Mouse (Mus musculus): ENCODE measurements around the gene Tmeff2. TPM values are rescaled to one million over a fixed set of nuclear protein-coding genes. Genes with fewer than 3 reads are reported as not detected.

The Tmeff2 gene
- polyA plus RNA-seq, 1 experiment from 2014 or later = 2.7 TPM

DNA sequence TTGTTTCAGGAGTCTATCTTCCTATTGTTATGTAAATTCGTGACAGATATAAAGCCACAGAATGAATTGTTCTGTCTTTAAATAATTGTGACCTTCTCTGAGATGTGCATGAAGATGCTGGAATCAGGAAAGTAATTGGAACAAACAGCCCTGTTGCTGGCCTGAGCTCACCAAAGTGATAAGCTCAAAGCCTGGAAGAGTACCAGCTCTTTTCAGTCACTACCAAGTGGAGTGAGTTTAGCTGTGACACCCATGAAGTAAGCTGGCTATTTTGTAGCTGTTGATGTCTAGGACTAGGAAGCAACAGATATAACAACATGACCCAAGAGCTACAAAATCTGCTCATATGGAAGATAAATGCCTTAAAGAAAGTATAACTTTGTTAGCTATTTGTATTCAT lies 249.4 kb downstream of the Tmeff2 start:
- H3K9me3 ChIP-seq (ENCODE audit: low read depth, low read length) = no peaks in the 10 kb centered on the region
- H3K4me3 ChIP-seq (ENCODE audit: low read depth, low read length) = no peak overlapping the region
- H3K9ac ChIP-seq = no peak overlapping the region
- no peaks in the 10 kb centered on the region; the same call in 1 of the 2 replicates for H3K4me1 ChIP-seq (ENCODE audit: insufficient read depth)
- H3K27me3 ChIP-seq (ENCODE audit: insufficient read depth, low read length) = no peaks in the 10 kb centered on the region
- DNase-seq (peak; percentile 34), ATAC-seq (ENCODE audit: insufficient read depth) (no peak; the same call in 1 of the 2 replicates)
- no peak for TF ChIP-seq CTCF (IDR thresholded peaks at IDR 0.05; ENCODE audit: low read depth)
- H3K27ac ChIP-seq (ENCODE audit: low read depth) = no peak overlapping the region
- H3K36me3 ChIP-seq (ENCODE audit: insufficient read depth) = no peaks in the 10 kb centered on the region
- H3K4me2 ChIP-seq = no peak overlapping the region
- WGBS = 70% methylated on average over 1 of the region's 1 CpGs

DNA sequence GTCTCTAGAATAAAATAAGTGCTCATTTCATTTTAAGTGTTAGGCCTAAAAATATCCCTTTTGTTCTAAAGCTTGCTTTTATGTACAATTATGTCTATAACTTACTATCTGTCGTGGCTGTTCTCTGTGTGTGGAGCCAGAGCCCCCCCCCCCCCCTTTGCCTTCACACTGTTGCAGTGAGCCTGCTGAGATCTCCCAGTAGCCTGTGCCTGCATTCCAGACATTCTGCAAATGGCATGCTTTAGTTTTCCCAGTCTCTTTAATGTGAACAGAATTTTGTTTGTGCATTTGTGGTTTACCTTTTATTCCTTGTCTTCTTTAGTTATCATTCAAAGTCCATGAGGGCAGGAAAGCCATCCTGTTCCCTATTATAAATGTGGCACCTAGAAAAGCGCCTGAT lies 251.6 kb downstream of the Tmeff2 start:
- Histone ChIP-seq H3K4me3 (ENCODE audit: low read depth, low read length) (no peak overlapping the region), H3K9me3 (ENCODE audit: low read depth, low read length) (no peaks in the 10 kb centered on the region), H3K4me2 (no peak overlapping the region), H3K27me3 (ENCODE audit: insufficient read depth, low read length) (no peaks in the 10 kb centered on the region), H3K4me1 (ENCODE audit: insufficient read depth) (no peaks in the 10 kb centered on the region; the same call in 1 of the 2 replicates), H3K27ac (ENCODE audit: low read depth) (no peak overlapping the region), H3K36me3 (ENCODE audit: insufficient read depth) (no peaks in the 10 kb centered on the region), H3K9ac (no peak overlapping the region)
- WGBS = 47% methylated on average over 2 of the region's 2 CpGs
- peak; percentile 32 for DNase-seq
- peak; percentile 54; the same call in 1 of the 2 replicates for ATAC-seq (ENCODE audit: insufficient read depth)
- no peak for TF ChIP-seq CTCF (IDR thresholded peaks at IDR 0.05; ENCODE audit: low read depth)

DNA sequence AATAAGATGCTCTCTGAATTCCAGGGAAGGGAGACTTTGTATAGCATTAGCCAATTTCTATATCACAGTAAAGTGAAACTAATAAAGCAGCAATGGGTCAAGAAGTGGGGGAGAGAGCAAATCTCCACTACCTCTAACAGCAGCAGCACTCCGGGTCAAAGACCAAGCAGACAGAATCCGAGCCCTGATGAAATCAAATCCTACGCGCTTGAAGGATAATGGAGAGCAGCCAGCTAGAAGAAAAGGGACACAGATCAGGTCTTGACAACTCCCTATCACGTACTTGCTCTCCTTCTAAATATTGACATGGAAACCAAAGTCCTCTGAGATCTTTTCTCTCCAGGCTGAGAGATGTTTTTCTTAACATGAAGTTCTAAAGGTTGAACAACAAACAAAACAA lies 252.4 kb downstream of the Tmeff2 start:
- WGBS = 31% methylated on average over 5 of the region's 5 CpGs
- no peak for TF ChIP-seq CTCF (IDR thresholded peaks at IDR 0.05; ENCODE audit: low read depth)
- Histone ChIP-seq H3K27me3 (ENCODE audit: insufficient read depth, low read length) (no peaks in the 10 kb centered on the region), H3K4me1 (ENCODE audit: insufficient read depth) (no peaks in the 10 kb centered on the region; the same call in 1 of the 2 replicates), H3K4me3 (ENCODE audit: low read depth, low read length) (no peak overlapping the region), H3K9ac (no peak overlapping the region), H3K27ac (ENCODE audit: low read depth) (no peak overlapping the region), H3K9me3 (ENCODE audit: low read depth, low read length) (no peaks in the 10 kb centered on the region), H3K36me3 (ENCODE audit: insufficient read depth) (no peaks in the 10 kb centered on the region), H3K4me2 (no peak overlapping the region)
- ATAC-seq (ENCODE audit: insufficient read depth) (no peak), DNase-seq (no peak)

DNA sequence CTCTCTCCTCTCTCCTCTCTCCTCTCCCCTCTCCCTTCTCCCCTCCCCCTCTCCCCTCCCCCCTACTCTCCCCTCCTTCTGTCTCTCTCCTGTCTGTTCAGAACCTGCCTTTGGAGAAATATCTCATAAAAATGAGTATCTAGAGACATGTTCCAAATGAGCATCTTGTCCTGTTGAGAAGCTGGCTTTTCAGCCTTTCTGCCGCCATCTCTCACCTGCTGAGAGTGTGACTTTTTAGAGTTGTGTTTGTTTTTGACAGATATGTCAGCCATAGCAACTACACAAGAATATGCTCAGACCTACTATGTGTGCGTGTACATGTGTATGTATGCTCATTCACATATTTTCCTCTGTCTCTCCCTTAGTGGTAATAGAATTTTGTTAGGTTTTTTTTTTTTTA lies 283.8 kb downstream of the Tmeff2 start:
- Histone ChIP-seq H3K4me3 (ENCODE audit: low read depth, low read length) (no peak overlapping the region), H3K4me2 (no peak overlapping the region), H3K36me3 (ENCODE audit: insufficient read depth) (no peaks in the 10 kb centered on the region), H3K27ac (ENCODE audit: low read depth) (no peak overlapping the region), H3K27me3 (ENCODE audit: insufficient read depth, low read length) (no peaks in the 10 kb centered on the region), H3K4me1 (ENCODE audit: insufficient read depth) (peaks cover 7% of the 10 kb centered on the region; the same call in 1 of the 2 replicates), H3K9ac (no peak overlapping the region), H3K9me3 (ENCODE audit: low read depth, low read length) (no peaks in the 10 kb centered on the region)
- ATAC-seq (ENCODE audit: insufficient read depth) = no peak
- 90% methylated on average over 2 of the region's 2 CpGs for WGBS
- TF ChIP-seq CTCF (IDR thresholded peaks at IDR 0.05; ENCODE audit: low read depth) = no peak
- no peak for DNase-seq

DNA sequence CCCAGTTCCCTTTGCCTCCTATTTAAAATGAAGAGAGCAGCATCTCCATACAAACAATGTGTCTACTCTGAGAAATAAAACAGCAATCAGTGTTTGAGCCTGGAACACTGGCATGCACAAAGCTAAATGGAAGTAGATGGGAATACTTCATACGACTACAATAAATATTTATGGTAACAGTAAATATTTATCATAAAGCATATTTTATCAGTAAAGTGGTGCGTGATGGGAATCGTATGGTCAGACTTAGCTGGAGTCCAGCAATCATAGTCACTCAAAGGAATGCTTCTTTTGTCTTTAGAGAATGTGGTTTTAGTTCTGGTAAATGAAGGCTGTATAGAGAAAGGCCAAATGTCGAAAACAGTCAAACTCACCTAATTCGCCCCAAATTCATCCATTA lies 288.6 kb downstream of the Tmeff2 start:
- Histone ChIP-seq H3K36me3 (ENCODE audit: insufficient read depth) (no peaks in the 10 kb centered on the region), H3K4me1 (ENCODE audit: insufficient read depth) (peaks cover 18% of the 10 kb centered on the region), H3K27me3 (ENCODE audit: insufficient read depth, low read length) (no peaks in the 10 kb centered on the region), H3K9ac (no peak overlapping the region), H3K9me3 (ENCODE audit: low read depth, low read length) (no peaks in the 10 kb centered on the region), H3K4me3 (ENCODE audit: low read depth, low read length) (no peak overlapping the region), H3K27ac (ENCODE audit: low read depth) (peak overlapping the region; percentile 70; the same call in 1 of the 2 replicates), H3K4me2 (no peak overlapping the region)
- ATAC-seq (ENCODE audit: insufficient read depth) = peak; percentile 90
- peak; percentile 93 for DNase-seq
- no peak for TF ChIP-seq CTCF (IDR thresholded peaks at IDR 0.05; ENCODE audit: low read depth)
- WGBS = 42% methylated on average over 5 of the region's 5 CpGs

DNA sequence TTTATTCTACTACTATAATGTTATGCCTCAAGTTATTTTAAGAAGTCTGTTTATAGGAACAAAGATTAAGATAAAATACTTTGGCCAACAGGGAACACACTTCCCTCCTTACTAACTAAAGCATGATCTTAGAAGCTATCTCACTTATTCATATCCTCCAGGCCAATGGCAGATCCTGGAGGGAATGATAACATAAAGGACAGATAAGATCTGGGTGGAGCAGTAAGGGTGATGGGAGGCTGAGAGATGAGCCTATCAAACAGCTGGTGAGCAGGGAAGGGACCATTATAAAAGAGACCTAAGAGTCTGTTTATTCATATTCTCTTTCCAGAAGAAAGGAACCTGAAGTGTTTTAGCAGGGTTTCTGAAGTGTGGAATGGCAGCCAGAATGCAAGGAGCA lies 290.8 kb downstream of the Tmeff2 start:
- ATAC-seq (ENCODE audit: insufficient read depth) (no peak), DNase-seq (no peak)
- peak overlapping the region; percentile 58 for H3K27ac ChIP-seq (ENCODE audit: low read depth)

DNA sequence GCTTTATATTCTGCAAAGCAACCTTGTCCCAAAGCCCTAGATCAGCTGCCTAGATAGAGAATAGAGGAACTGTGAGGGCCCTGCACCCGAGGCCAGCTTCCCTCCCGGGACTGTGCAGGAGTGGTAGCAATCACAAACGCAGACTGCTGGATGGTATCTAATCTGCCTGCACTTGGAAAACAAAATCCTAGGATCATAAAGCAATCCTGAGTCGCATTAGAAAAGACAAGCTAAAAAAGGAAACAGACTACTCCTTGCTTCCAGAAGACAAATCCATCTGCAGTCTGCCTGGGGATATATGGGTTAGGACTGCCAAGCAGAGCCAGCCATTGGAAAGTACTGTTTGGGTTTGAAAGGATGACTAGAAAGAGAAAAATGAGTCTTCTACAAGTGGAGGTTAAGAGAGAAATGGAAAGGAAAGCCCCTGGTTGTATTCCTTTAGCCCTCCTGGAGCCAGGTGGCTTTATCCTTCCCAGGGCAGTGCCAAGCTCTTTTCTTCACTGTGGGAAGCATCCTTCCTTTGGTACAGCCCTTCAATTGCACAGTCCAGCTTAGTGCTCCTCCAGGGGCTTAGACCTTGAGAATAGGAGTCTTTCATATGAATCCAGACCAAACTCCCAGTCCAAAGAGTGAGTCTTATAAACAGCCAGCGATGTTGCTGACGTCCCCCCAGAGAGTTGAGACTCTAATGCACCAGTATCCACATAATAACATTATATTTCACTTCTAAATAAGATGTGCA lies 291.6 kb downstream of the Tmeff2 start:
- WGBS = 49% methylated on average over 6 of the region's 6 CpGs
- Histone ChIP-seq H3K36me3 (ENCODE audit: insufficient read depth) (no peaks in the 10 kb centered on the region), H3K9me3 (ENCODE audit: low read depth, low read length) (no peaks in the 10 kb centered on the region), H3K27ac (ENCODE audit: low read depth) (peak overlapping the region; percentile 58), H3K4me1 (ENCODE audit: insufficient read depth) (peaks cover 18% of the 10 kb centered on the region), H3K4me2 (no peak overlapping the region), H3K27me3 (ENCODE audit: insufficient read depth, low read length) (no peaks in the 10 kb centered on the region), H3K9ac (no peak overlapping the region), H3K4me3 (ENCODE audit: low read depth, low read length) (no peak overlapping the region)
- no peak for ATAC-seq (ENCODE audit: insufficient read depth)
- no peak for TF ChIP-seq CTCF (IDR thresholded peaks at IDR 0.05; ENCODE audit: low read depth)
- DNase-seq = peak; percentile 20

More for the DNA sequence above, 290.8 kb downstream of the Tmeff2 start:
- H3K27me3 ChIP-seq (ENCODE audit: insufficient read depth, low read length) = no peaks in the 10 kb centered on the region
- no peak overlapping the region for H3K4me3 ChIP-seq (ENCODE audit: low read depth, low read length)
- H3K9ac ChIP-seq = no peak overlapping the region
- H3K4me1 ChIP-seq (ENCODE audit: insufficient read depth) = peaks cover 18% of the 10 kb centered on the region
- no peaks in the 10 kb centered on the region for H3K9me3 ChIP-seq (ENCODE audit: low read depth, low read length)
- H3K4me2 ChIP-seq = no peak overlapping the region
- H3K36me3 ChIP-seq (ENCODE audit: insufficient read depth) = no peaks in the 10 kb centered on the region
- TF ChIP-seq CTCF (IDR thresholded peaks at IDR 0.05; ENCODE audit: low read depth) = no peak

All from lung, embryonic 14.5 days (tissue).